Mouse (Mus musculus): ENCODE results near the gene Heg1.

- TF ChIP-seq CTCF (conservative IDR thresholded peaks at IDR 0.05; ENCODE audit: low read length) (no peak), POU5F1 (IDR thresholded peaks at IDR 0.05; ENCODE audit: borderline replicate concordance, low read length) (no peak), NANOG (IDR thresholded peaks at IDR 0.05; ENCODE audit: borderline replicate concordance, low read length) (no peak)
Measured at GRCm38 (mm10) chr16:33670933-33671332, 13.2 kb upstream of the Heg1 start.

Measured in E14TG2a.4 (cell line).